Mouse (Mus musculus) erythroblast, embryonic 14.5 days (primary cell): ENCODE data around the gene Sod3.

Source experiments
- GATA1 ChIP-seq: IDR thresholded peaks from 2 replicates; pipeline ENCODE4 v1.6.1; 2012; ENCODE audit warnings: low read length, inconsistent platforms, mixed read lengths
- TAL1 ChIP-seq: IDR thresholded peaks from 3 replicates; pipeline ENCODE4 v1.6.1; 2012; ENCODE audit warnings: low read length, inconsistent platforms, mixed read lengths

GRCm38 (mm10) chr5:52370901-52371300 is 7.3 kb downstream of the Sod3 start:
- TF ChIP-seq TAL1 (no peak), GATA1 (no peak)
